Mouse (Mus musculus) lung, embryonic 16.5 days (tissue): ENCODE measurements at regions not wholly inside any gene's neighbourhood (a gene's known extent, or its start where the extent isn't known, plus 50 kb on each side); places are given as distances from the start of the nearest gene placed in this dataset.
A peak's percentile ranks its signal among the peaks of the same experiment; 100 is the strongest.
"Not testable (repeated sequence)": the region's sequence is repeated elsewhere in the genome, so short reads cannot be mapped to it uniquely, and the experiment has no call there.

Source experiments
- ATAC-seq: fragments of 200-750 bp; cut with Nextera tagmentation; 2 replicates; pipeline ENCODE4 v1.8.0; 2017; ENCODE audit warnings: low read depth, mild to moderate bottlenecking, moderate library complexity
- H3K27ac ChIP-seq: fragments of 300-500 bp; sonication (generic); 2 replicates; pipeline ENCODE4 v1.5.1; 2014; ENCODE audit warnings: mild to moderate bottlenecking, control low read depth, low read length
- H3K27me3 ChIP-seq: fragments of 300-500 bp; sonication (generic); 2 replicates; pipeline ENCODE4 v1.6.1; 2014; ENCODE audit warnings: low read depth, low read length, mixed read lengths; ENCODE audit not compliant: control insufficient read depth, insufficient read depth
- H3K36me3 ChIP-seq: fragments of 300-500 bp; sonication (generic); 2 replicates; pipeline ENCODE4 v1.6.1; 2014; ENCODE audit warnings: low read length; ENCODE audit not compliant: control insufficient read depth, insufficient read depth
- H3K4me1 ChIP-seq: fragments of 300-500 bp; sonication (generic); replicated peaks from 2 replicates; pipeline ENCODE4 v1.6.1; 2014; ENCODE audit warnings: low read length, mixed read lengths; ENCODE audit not compliant: control insufficient read depth, insufficient read depth
- H3K4me2 ChIP-seq: fragments of 300-500 bp; sonication (generic); 2 replicates; pipeline ENCODE4 v1.6.1; 2014; ENCODE audit warnings: low read depth, low read length, control low read depth
- H3K4me3 ChIP-seq: fragments of 300-500 bp; sonication (generic); 2 replicates; pipeline ENCODE4 v1.5.1; 2014; ENCODE audit warnings: mild to moderate bottlenecking, low read length, control low read depth
- H3K9ac ChIP-seq: fragments of 300-500 bp; sonication (generic); 2 replicates; pipeline ENCODE4 v1.6.1; 2014; ENCODE audit warnings: low read length, control low read depth
- H3K9me3 ChIP-seq: fragments of 300-500 bp; sonication (generic); 2 replicates; pipeline ENCODE4 v1.6.1; 2016; ENCODE audit warnings: low read length; ENCODE audit not compliant: control insufficient read depth
- WGBS: fragments of 180-500 bp; shearing (Covaris S2); extraction: QIAGEN DNeasy Blood & Tissue Kit; methylation state at CpG from one replicate; pipeline ENCODE4 v1.1.7; 2014; 5-methylcytosine and 5-hydroxymethylcytosine counted together

DNA sequence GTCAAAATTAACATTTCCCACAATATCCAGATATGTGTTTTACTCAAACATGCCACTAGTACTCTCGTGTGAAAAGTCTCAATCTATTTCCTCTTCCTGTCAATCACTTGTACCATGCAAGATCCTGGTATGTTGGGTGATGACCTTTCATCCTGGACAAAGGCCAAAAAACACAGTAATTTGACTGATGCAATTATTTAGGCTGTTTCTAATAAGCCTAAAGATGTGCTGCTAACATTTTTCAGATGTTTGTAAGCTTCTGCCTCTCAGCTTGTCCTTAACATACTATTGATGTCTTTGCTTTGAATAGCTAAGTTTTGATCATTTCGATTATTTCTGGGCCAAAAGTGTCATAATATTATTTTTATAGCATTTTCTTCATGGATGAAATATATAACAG lies 418.4 kb upstream of the Arrdc4 start:
- 22% methylated on average over 2 of the region's 2 CpGs for WGBS
- no peaks in the 10 kb centered on the region for H3K27me3 ChIP-seq
- no peaks in the 10 kb centered on the region for H3K36me3 ChIP-seq
- H3K9ac ChIP-seq = no peak overlapping the region
- no peak overlapping the region for H3K4me3 ChIP-seq
- no peaks in the 10 kb centered on the region for H3K4me1 ChIP-seq
- ATAC-seq = peak; percentile 68
- no peak overlapping the region for H3K27ac ChIP-seq
- H3K9me3 ChIP-seq = no peaks in the 10 kb centered on the region
- no peak overlapping the region for H3K4me2 ChIP-seq

DNA sequence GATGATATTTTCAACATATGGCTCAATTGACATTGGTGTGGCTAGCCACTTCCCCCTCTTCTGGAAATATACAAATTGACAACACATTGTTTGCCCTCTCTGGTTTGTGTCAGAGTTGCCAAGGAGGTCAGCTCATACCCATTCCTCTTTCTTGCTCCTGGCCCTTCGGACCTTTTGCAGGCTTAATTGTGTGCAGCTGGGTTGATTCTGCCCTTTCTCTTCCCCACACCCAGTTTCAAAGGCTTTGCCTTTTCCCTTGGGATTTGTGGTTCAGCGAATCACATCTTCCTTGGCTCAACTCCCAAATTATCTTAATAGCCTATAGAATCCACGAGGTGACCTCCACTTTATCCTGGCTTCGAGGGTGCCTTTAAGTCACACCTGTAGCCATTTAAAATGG lies 412.9 kb upstream of the Arrdc4 start:
- 57% methylated on average over 4 of the region's 4 CpGs for WGBS
- no peak overlapping the region for H3K4me3 ChIP-seq
- no peaks in the 10 kb centered on the region for H3K36me3 ChIP-seq
- H3K9me3 ChIP-seq = no peaks in the 10 kb centered on the region
- no peak for ATAC-seq
- no peak overlapping the region for H3K4me2 ChIP-seq
- H3K9ac ChIP-seq = no peak overlapping the region
- no peaks in the 10 kb centered on the region for H3K27me3 ChIP-seq
- no peak overlapping the region for H3K27ac ChIP-seq
- H3K4me1 ChIP-seq = no peaks in the 10 kb centered on the region

DNA sequence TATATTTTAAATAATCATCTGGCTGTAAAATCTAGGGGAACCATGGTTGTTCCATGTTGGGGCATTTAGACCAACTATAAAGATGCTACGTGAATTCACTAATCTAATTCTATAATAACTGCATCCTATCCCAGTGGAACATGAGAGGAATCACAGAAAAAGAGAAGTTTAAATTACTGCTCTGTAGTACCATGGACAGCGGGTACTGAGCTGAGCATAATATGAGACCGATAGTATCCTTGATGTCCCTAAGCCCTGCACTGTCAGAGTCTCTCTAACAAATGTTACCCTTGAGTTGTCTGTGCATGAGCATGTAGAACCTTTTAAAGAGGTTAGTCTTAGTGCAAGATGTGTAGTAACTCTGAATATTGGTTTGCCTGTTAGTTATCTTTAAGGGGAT lies 393.3 kb upstream of the Arrdc4 start:
- ATAC-seq = no peak
- Histone ChIP-seq H3K9ac (no peak overlapping the region), H3K4me1 (no peaks in the 10 kb centered on the region), H3K27me3 (no peaks in the 10 kb centered on the region), H3K36me3 (no peaks in the 10 kb centered on the region), H3K9me3 (no peaks in the 10 kb centered on the region), H3K27ac (no peak overlapping the region), H3K4me3 (no peak overlapping the region), H3K4me2 (no peak overlapping the region)
- WGBS = 68% methylated on average over 3 of the region's 3 CpGs

DNA sequence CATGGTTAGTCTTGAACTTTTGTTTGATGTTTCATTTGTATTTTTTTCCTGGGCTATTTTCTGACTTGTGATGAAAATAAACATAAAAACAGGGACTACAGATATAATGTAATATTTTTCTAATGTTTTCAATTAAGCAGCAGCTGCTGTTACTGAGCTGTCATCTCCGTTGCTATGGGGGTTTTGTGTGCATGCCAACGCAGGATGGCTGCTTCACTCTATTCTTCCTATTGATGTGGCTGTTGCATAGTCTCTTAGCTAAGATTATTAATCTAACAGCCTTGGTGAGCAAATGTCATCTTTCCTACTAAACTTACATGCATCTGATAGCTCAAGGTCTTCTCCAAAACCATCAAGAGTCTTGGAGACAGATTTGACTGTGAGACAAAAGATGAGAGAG lies 384.4 kb upstream of the Arrdc4 start:
- Histone ChIP-seq H3K9ac (no peak overlapping the region), H3K4me1 (no peaks in the 10 kb centered on the region), H3K4me2 (no peak overlapping the region), H3K27ac (no peak overlapping the region), H3K9me3 (no peaks in the 10 kb centered on the region), H3K36me3 (no peaks in the 10 kb centered on the region), H3K4me3 (no peak overlapping the region), H3K27me3 (no peaks in the 10 kb centered on the region)
- no peak for ATAC-seq
- WGBS = 71% methylated on average over 2 of the region's 2 CpGs

DNA sequence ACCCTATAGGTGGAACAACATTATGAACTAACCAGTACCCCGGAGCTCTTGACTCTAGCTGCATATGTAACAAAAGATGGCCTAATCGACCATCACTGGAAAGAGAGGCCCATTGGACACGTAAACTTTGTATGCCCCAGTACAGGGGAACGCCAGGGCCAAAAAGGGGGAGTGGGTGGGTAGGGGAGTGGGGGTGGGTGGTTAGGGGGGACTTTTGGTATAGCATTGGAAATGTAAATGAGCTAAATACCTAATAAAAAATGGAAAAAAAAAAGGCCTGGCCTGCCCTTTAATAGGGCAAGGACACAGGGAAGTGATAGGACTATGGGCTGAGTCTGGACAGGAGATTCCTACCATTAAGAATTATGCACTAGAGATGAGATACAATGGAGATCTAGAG lies 352.7 kb upstream of the Arrdc4 start:
- not testable (repeated sequence) for H3K4me2 ChIP-seq, H3K9me3 ChIP-seq, H3K9ac ChIP-seq, H3K27me3 ChIP-seq, H3K36me3 ChIP-seq, ATAC-seq, H3K4me1 ChIP-seq, H3K27ac ChIP-seq, H3K4me3 ChIP-seq
- no CpG with 5 or more reads among the region's 4 CpGs for WGBS

DNA sequence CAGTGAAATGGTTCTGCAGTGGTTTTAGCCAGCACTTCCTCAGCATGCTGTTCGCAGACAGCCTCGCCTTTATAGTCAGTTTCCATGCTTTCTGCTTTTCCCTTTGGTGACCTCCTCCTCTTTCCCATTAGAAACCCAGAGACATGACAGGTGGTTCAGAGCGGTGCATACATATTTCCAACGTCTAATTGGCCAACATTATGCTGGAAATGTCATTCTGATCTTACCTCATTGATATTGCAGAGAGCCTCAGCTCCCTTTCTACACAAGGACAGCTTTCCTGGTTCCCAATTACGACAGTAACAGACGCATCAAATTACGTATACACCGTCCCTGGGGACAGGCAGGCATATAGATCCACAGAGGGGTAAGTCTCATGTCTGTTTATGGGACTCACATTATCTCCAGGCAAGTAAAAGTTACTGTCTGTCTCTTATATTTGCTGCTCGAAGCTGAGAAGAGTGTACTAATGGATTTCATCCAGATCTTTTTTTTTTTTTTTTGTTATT lies 348.6 kb upstream of the Arrdc4 start:
- Histone ChIP-seq H3K27ac (no peak overlapping the region), H3K9me3 (no peaks in the 10 kb centered on the region), H3K4me3 (no peak overlapping the region), H3K36me3 (no peaks in the 10 kb centered on the region), H3K4me1 (no peaks in the 10 kb centered on the region), H3K4me2 (no peak overlapping the region), H3K27me3 (no peaks in the 10 kb centered on the region), H3K9ac (no peak overlapping the region)
- ATAC-seq = no peak
- WGBS = 41% methylated on average over 9 of the region's 9 CpGs

DNA sequence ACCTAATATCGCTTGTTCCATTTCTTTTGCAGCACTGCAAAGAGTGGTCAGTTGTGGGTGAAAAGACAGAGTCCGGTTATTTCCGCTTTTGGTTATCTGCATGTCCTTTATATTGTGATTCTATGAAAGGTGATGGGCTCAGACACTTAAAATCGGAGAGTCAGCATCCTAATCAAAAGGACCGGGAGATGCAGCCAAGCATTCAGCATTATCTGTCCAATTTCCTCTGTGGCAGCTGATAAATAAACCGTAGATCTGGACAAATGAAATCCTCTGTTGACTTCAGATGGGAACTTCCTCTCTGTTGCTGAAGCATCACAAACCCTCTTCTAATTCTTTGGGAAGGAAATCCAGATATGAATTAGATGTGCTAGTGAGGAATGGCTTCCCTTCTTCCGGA lies 325.7 kb upstream of the Arrdc4 start:
- no peaks in the 10 kb centered on the region for H3K9me3 ChIP-seq
- no peak overlapping the region for H3K27ac ChIP-seq
- H3K36me3 ChIP-seq = no peaks in the 10 kb centered on the region
- no peak overlapping the region for H3K4me3 ChIP-seq
- no peaks in the 10 kb centered on the region for H3K4me1 ChIP-seq
- 73% methylated on average over 7 of the region's 7 CpGs for WGBS
- ATAC-seq = no peak
- no peak overlapping the region for H3K9ac ChIP-seq
- no peaks in the 10 kb centered on the region for H3K27me3 ChIP-seq
- no peak overlapping the region for H3K4me2 ChIP-seq

DNA sequence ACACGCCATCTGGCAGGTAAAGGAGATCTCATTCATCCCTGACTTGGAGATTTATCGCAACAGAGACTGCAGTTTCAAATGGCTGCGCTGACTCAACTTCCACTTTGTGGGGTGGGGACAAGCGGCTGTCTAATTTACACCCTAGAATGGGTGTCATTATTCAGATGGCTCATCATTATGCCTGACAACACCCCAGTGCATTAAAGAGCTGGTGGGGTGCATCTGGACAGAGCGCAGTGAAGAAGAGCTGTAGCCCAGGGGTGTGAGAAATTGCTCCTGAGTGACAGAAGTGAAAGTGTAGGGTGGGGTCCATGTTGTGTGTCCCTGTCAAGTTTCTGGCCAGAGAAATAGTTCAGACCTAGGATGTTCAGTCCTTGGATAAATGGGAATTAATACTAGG lies 314.0 kb upstream of the Arrdc4 start:
- Histone ChIP-seq H3K27me3 (no peaks in the 10 kb centered on the region), H3K4me1 (no peaks in the 10 kb centered on the region), H3K4me2 (no peak overlapping the region), H3K9me3 (no peaks in the 10 kb centered on the region), H3K4me3 (no peak overlapping the region), H3K36me3 (no peaks in the 10 kb centered on the region), H3K9ac (no peak overlapping the region), H3K27ac (no peak overlapping the region)
- ATAC-seq = no peak
- 73% methylated on average over 5 of the region's 5 CpGs for WGBS

DNA sequence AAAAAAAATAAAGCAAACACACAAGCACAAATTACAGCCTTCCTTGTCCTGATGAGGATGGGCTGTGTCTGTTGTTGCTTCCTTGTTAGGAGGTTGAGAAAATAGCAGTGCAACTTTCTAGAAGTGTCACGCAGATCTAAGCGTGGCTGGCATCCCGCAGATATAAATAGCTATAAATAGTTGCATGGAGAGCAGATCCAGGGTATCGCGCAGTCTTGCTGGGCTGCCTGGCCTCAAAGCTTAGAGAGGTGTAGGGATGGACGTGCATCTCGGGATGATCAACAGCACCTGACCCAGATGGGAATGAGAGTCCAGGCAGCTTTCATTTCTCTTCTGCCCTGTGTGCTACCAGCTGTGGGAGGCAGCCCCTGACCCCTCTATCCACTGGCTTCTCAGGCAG lies 313.5 kb upstream of the Arrdc4 start:
- H3K27ac ChIP-seq = no peak overlapping the region
- H3K4me1 ChIP-seq = no peaks in the 10 kb centered on the region
- H3K9ac ChIP-seq = no peak overlapping the region
- no peaks in the 10 kb centered on the region for H3K36me3 ChIP-seq
- no peaks in the 10 kb centered on the region for H3K9me3 ChIP-seq
- no peak overlapping the region for H3K4me3 ChIP-seq
- H3K4me2 ChIP-seq = no peak overlapping the region
- ATAC-seq = no peak
- 69% methylated on average over 7 of the region's 7 CpGs for WGBS
- H3K27me3 ChIP-seq = no peaks in the 10 kb centered on the region

DNA sequence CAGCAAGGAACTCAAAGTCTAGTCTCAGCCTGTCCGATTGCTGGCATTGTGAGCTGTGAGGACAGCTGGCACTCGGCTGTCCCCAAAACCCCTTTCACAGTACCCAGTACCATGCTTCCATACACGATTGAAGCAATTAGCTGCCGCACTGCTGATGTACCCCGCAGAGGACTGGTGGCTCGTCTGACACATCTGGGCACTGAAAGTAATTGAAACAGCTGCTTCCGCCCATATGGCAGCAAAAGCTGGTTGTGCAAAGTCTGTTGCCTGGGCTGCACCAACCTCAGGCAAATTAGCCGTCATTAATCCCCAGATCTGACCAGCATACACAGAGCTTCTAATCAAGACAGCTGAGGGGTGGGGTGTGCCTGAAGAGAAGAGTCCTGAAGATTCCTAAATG lies 313.1 kb upstream of the Arrdc4 start:
- no peak overlapping the region for H3K27ac ChIP-seq
- no peak overlapping the region for H3K9ac ChIP-seq
- no peaks in the 10 kb centered on the region for H3K27me3 ChIP-seq
- 79% methylated on average over 8 of the region's 8 CpGs for WGBS
- H3K36me3 ChIP-seq = no peaks in the 10 kb centered on the region
- no peaks in the 10 kb centered on the region for H3K4me1 ChIP-seq
- no peak for ATAC-seq
- no peak overlapping the region for H3K4me2 ChIP-seq
- H3K4me3 ChIP-seq = no peak overlapping the region
- no peaks in the 10 kb centered on the region for H3K9me3 ChIP-seq
